Mouse (Mus musculus) liver, embryonic 14.5 days (tissue): ENCODE data around the gene Rad54l2.

Experiments used
- CTCF ChIP-seq: IDR thresholded peaks from 2 replicates; pipeline ENCODE4 v1.5.1; 2016; ENCODE audit warnings: antibody characterized with exemption, low read depth, control low read depth
- EP300 ChIP-seq: IDR thresholded peaks from 2 replicates; pipeline ENCODE4 v1.6.1; 2016; ENCODE audit warnings: antibody characterized with exemption, low read depth

DNA sequence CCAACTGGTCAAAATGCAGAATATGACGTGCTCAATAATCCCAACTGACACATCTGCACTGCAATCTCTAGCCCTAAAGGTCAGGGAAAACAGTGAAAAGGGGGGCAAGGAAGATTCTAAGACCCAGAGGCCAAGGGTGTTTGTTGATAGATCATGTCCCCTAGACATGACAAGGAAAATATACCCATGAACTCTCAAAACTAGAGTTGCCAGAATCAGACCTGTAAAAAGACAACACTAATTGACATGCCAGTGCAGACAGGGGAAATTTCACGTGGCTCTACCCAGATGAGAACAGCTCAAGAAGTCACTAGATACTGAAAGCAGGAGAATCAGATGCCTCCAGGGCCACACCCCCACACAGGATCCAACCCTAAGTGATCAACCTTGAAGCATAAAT lies 55.3 kb downstream of the Rad54l2 start:
- TF ChIP-seq EP300 (no peak), CTCF (no peak)
